Mouse (Mus musculus) stomach, embryonic 16.5 days (tissue): ENCODE results near the gene Slc39a11. TPM values are rescaled to one million over a fixed set of nuclear protein-coding genes. Genes with fewer than 3 reads are reported as not detected.
A peak's percentile ranks its signal among the peaks of the same experiment; 100 is the strongest.

Source experiments
- ATAC-seq: fragments of 200-750 bp; cut with Nextera tagmentation; 2 replicates; pipeline ENCODE4 v1.8.0; 2017; ENCODE audit warnings: moderate number of reproducible peaks, moderate TSS enrichment; ENCODE audit not compliant: insufficient read depth, low FRiP score
- H3K27ac ChIP-seq: fragments of 300-500 bp; sonication (generic); 2 replicates; pipeline ENCODE4 v1.5.1; 2014; ENCODE audit warnings: low read length
- H3K27me3 ChIP-seq: fragments of 300-500 bp; sonication (generic); 2 replicates; pipeline ENCODE4 v1.6.1; 2014; ENCODE audit warnings: low read length, control low read depth, mixed read lengths; ENCODE audit not compliant: control insufficient read depth, insufficient read depth
- H3K36me3 ChIP-seq: fragments of 300-500 bp; sonication (generic); 2 replicates; pipeline ENCODE4 v1.6.1; 2014; ENCODE audit warnings: low read length; ENCODE audit not compliant: control insufficient read depth, insufficient read depth
- H3K4me1 ChIP-seq: fragments of 300-500 bp; sonication (generic); 2 replicates; pipeline ENCODE4 v1.6.1; 2014; ENCODE audit warnings: low read length, control low read depth, mixed read lengths; ENCODE audit not compliant: control insufficient read depth, insufficient read depth
- H3K4me2 ChIP-seq: fragments of 300-500 bp; sonication (generic); 2 replicates; pipeline ENCODE4 v1.6.1; 2014; ENCODE audit warnings: low read depth, low read length, mixed read lengths
- H3K4me3 ChIP-seq: fragments of 300-500 bp; sonication (generic); replicated peaks from 2 replicates; pipeline ENCODE4 v1.5.1; 2014; ENCODE audit warnings: mild to moderate bottlenecking, low read length
- H3K9ac ChIP-seq: fragments of 300-500 bp; sonication (generic); 2 replicates; pipeline ENCODE4 v1.6.1; 2014; ENCODE audit warnings: low read length
- H3K9me3 ChIP-seq: fragments of 300-500 bp; sonication (generic); replicated peaks from 2 replicates; pipeline ENCODE4 v1.6.1; 2016; ENCODE audit warnings: low read length, control low read depth; ENCODE audit not compliant: control insufficient read depth
- WGBS: fragments of 180-500 bp; shearing (Covaris S2); extraction: QIAGEN DNeasy Blood & Tissue Kit; methylation state at CpG from one replicate; pipeline ENCODE4 v1.1.7; 2014; 5-methylcytosine and 5-hydroxymethylcytosine counted together
- polyA plus RNA-seq: library from polyadenylated mRNA; unstranded; fragments of >200 nt; fragmentation: Nextera tagmentation; extraction: Ambion mirVana; gene quantifications from 2 replicates; pipeline ENCODE4 v1.2.1, GENCODE M21; 2015

Gene Slc39a11
- polyA plus RNA-seq, 1 experiment from 2014 or later = 47.9 TPM

DNA sequence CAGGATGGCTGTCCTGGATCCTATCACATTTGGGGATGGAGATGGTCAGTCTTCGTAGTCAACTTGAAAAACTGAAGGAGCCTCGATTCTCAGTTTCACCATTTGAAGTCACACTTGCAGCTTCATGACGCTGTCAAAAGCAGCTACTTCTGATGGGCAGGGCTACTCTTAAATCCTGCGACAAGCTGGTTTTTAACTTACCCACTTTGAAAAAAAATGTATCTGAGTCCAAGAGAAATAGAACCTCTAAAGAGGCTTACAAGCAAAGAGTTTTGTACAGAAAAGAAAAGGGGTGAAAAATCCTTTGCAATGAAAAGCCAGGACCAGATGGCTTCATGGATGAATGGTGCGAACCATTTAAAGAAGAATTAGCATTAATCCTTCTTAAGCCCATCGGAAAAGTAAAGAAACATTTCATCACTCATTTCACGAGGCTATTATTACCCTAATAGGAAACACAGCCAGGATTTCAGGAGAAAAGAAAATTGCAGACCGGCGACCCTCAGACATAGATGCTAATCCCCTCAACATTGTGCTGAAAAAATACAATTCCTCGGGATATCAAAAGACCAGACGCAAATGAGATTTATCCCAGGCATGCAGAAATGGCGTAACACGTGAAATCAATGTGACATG, 437.4 kb downstream of the Slc39a11 start:
- 60% methylated on average over 13 of the region's 13 CpGs for WGBS
- H3K4me1 ChIP-seq = 0 out of 2 replicates have a peak, but pooled peaks cover 5% of the 10 kb centered on the region
- no peaks in the 10 kb centered on the region for H3K27me3 ChIP-seq
- H3K4me2 ChIP-seq = no peak overlapping the region
- H3K36me3 ChIP-seq = no peaks in the 10 kb centered on the region
- no peak for ATAC-seq
- H3K4me3 ChIP-seq = no peak overlapping the region
- H3K9me3 ChIP-seq = no peaks in the 10 kb centered on the region
- H3K9ac ChIP-seq = no peak overlapping the region
- H3K27ac ChIP-seq = no peak overlapping the region

DNA sequence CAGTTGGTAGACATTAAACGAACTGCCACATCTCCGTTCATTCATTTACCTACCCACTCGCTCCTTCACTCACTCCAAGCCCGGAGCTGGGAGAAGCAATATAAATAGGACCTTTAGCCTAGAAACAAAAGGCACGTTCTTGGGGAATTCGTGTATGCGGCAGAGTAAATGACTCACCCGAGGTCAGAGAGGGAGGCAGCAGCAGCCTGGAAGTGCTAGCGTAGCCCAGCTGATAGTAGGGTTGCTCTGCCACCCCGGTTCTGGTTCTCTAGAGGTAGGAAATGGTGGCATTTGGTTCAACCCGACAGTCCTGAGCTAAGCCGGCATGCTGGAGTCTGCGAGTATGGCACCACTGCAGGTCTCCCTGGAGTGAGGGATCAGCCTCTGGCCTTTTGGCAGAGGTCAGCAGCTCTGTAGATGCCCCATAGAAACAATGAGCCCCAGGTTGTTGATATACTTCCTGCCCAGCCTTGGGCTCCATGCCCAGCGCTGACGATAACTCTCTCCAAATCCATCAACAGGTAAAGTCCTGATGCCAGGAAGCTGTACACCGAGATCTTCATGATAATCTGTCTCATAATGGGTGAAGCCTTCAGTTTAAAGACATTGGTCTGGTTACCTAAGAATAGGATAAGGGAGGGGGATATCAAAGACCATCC, 440.5 kb downstream of the Slc39a11 start:
- 52% methylated on average over 16 of the region's 16 CpGs for WGBS
- Histone ChIP-seq H3K9ac (no peak overlapping the region; the same call in 1 of the 2 replicates), H3K4me1 (0 out of 2 replicates have a peak, but pooled peaks cover 5% of the 10 kb centered on the region), H3K9me3 (no peaks in the 10 kb centered on the region), H3K4me3 (no peak overlapping the region), H3K27me3 (no peaks in the 10 kb centered on the region), H3K36me3 (no peaks in the 10 kb centered on the region), H3K27ac (peak overlapping the region; percentile 46), H3K4me2 (0 out of 2 replicates have a peak overlapping the region, but pooled peaks have one; percentile 39)
- ATAC-seq = peak; percentile 40; the same call in 1 of the 2 replicates

DNA sequence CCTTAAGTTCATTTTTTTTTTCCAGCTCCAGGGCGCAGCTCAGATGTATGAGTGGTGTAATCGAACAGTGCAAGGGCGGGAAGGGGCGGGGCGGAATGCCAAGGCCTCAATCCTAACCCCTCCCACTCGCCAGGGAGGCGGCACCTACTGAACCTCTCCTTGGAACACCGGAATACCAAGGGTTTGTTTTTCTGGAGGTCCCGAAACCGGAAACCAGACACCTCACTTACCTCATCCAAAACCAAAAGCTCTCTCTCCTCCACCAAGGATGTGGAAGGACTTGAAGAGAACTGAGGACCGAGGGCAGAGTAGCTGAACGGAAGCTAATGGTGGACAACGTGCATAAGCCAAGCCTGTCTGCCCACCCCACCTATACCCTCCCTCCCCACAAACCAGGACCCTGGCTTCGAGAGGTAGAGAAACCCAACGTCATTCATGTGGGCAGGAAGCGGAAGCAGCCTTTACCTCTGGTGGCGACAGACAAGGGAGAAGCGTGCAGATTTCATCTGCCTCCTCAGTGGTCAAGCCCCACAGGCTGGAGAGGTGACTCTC, 441.3 kb downstream of the Slc39a11 start:
- H3K9ac ChIP-seq = no peak overlapping the region
- no peak overlapping the region; the same call in 1 of the 2 replicates for H3K4me3 ChIP-seq
- WGBS = 60% methylated on average over 18 of the region's 18 CpGs
- no peaks in the 10 kb centered on the region for H3K9me3 ChIP-seq
- peak; percentile 78 for ATAC-seq
- H3K27me3 ChIP-seq = no peaks in the 10 kb centered on the region
- H3K27ac ChIP-seq = peak overlapping the region; percentile 46
- peak overlapping the region; percentile 39 for H3K4me2 ChIP-seq
- 0 out of 2 replicates have a peak, but pooled peaks cover 5% of the 10 kb centered on the region for H3K4me1 ChIP-seq
- H3K36me3 ChIP-seq = no peaks in the 10 kb centered on the region

- Histone ChIP-seq H3K36me3 (no peaks in the 10 kb centered on the region), H3K27me3 (no peaks in the 10 kb centered on the region), H3K4me2 (no peak overlapping the region), H3K9ac (no peak overlapping the region), H3K27ac (no peak overlapping the region), H3K9me3 (no peaks in the 10 kb centered on the region), H3K4me3 (no peak overlapping the region), H3K4me1 (0 out of 2 replicates have a peak, but pooled peaks cover 5% of the 10 kb centered on the region)
- no peak for ATAC-seq
- WGBS = 83% methylated on average over 12 of the region's 14 CpGs
These were observed 441.9 kb downstream of the Slc39a11 start for GRCm38 (mm10) chr11:113207966-113208365.

DNA sequence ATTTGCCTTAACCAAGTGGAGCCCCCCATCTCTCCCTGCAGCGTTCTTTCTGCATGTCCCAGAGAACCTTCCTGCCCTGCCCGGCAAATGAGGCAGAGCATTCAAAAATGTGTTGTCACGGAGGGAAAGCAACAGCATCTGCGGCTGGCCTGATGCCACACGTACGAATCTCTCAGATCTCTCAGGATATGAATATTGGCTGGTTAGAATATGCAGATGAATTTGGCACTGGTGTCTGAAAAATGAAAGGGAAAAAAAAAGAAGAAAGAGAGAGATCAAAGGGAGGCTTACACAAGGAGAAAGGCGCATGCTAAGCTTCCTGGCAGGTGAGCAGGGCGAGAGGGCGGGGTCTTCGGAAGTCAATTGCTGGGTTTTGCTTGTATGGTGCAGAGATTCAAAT, 443.8 kb downstream of the Slc39a11 start:
- ATAC-seq = no peak

DNA sequence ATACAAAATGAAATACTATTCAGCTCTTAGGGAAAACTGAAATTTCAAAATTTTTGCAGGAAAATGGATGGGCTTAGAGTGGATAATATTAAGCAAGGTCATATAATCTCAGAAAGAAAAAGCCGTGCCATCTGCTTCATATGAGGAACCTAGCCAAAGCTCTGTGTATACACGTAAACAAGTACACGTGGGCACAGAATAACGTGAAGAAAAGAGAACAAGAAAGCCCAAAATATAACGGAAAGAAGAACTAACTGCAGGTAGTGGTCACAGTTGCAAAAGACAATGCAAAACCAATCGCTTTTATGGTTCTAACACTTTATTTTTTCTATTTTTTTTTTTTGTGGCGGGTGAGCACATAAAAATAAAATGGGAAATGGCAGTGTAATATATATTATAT, 446.9 kb downstream of the Slc39a11 start:
- Histone ChIP-seq H3K27me3 (no peaks in the 10 kb centered on the region), H3K4me3 (no peak overlapping the region), H3K4me2 (no peak overlapping the region), H3K27ac (no peak overlapping the region), H3K9me3 (no peaks in the 10 kb centered on the region), H3K4me1 (no peaks in the 10 kb centered on the region), H3K9ac (no peak overlapping the region), H3K36me3 (no peaks in the 10 kb centered on the region)
- ATAC-seq = no peak
- WGBS = 84% methylated on average over 7 of the region's 7 CpGs

More for the DNA sequence above, 443.8 kb downstream of the Slc39a11 start:
- Histone ChIP-seq H3K27me3 (no peaks in the 10 kb centered on the region), H3K4me3 (no peak overlapping the region), H3K9me3 (no peaks in the 10 kb centered on the region), H3K9ac (no peak overlapping the region), H3K27ac (no peak overlapping the region), H3K4me1 (0 out of 2 replicates have a peak, but pooled peaks cover 5% of the 10 kb centered on the region), H3K36me3 (no peaks in the 10 kb centered on the region), H3K4me2 (no peak overlapping the region)
- 73% methylated on average over 10 of the region's 10 CpGs for WGBS

GRCm38 (mm10) chr11:113201470-113201997, 448.3 kb downstream of the Slc39a11 start:
- Histone ChIP-seq H3K4me3 (peak overlapping the region; percentile 65), H3K4me2 (peak overlapping the region; percentile 81), H3K36me3 (no peaks in the 10 kb centered on the region), H3K27ac (peak overlapping the region; percentile 78), H3K27me3 (no peaks in the 10 kb centered on the region), H3K9me3 (no peaks in the 10 kb centered on the region), H3K9ac (peak overlapping the region; percentile 83), H3K4me1 (no peaks in the 10 kb centered on the region)
- under 1% methylated on average over 42 of the region's 42 CpGs for WGBS
- peak; percentile 92 for ATAC-seq

DNA sequence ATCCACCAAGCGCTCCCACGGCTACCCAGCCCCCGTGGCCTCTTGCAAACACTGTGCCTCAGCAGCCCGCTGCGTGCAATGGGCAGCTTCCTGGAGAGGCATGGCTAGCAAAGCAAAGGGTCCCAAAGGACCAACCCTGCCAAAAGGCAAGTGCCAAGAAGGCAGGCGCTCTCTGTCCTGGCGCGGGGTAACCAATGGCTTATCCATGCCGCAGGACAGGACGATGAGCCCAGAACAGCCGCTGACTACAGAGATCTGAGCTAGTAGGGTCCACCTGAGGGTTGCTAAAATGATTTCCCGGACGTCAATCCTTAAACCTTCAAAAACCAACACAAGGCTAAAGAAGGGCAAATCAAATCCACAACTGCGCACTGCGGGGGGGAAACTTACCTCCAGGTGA, 449.0 kb downstream of the Slc39a11 start:
- peak overlapping the region; percentile 81 for H3K4me2 ChIP-seq
- WGBS = 14% methylated on average over 15 of the region's 15 CpGs
- no peaks in the 10 kb centered on the region for H3K9me3 ChIP-seq
- ATAC-seq = no peak
- peak overlapping the region; percentile 65 for H3K4me3 ChIP-seq
- peak overlapping the region; percentile 83 for H3K9ac ChIP-seq
- H3K36me3 ChIP-seq = no peaks in the 10 kb centered on the region
- no peaks in the 10 kb centered on the region for H3K27me3 ChIP-seq
- peak overlapping the region; percentile 78; the same call in 1 of the 2 replicates for H3K27ac ChIP-seq
- no peaks in the 10 kb centered on the region for H3K4me1 ChIP-seq

- H3K27ac ChIP-seq = peak overlapping the region; percentile 65
- 59% methylated on average over 15 of the region's 15 CpGs for WGBS
- peak overlapping the region; percentile 65; the same call in 1 of the 2 replicates for H3K4me3 ChIP-seq
- H3K9me3 ChIP-seq = no peaks in the 10 kb centered on the region
- H3K36me3 ChIP-seq = no peaks in the 10 kb centered on the region
- ATAC-seq = peak; percentile 60; the same call in 1 of the 2 replicates
- H3K4me1 ChIP-seq = peaks cover 4% of the 10 kb centered on the region; the same call in 1 of the 2 replicates
- H3K4me2 ChIP-seq = peak overlapping the region; percentile 81
- H3K9ac ChIP-seq = peak overlapping the region; percentile 57
- H3K27me3 ChIP-seq = no peaks in the 10 kb centered on the region
These were observed 451.3 kb downstream of the Slc39a11 start for GRCm38 (mm10) chr11:113198586-113198985.
